Mouse (Mus musculus): ENCODE data around the gene Arhgef10l. TPM values are rescaled to one million over a fixed set of nuclear protein-coding genes. Genes with fewer than 3 reads are reported as not detected.
A peak's percentile ranks its signal among the peaks of the same experiment; 100 is the strongest.

Gene Arhgef10l
- polyA plus RNA-seq, 1 experiment from 2014 or later: 5.4 TPM

DNA sequence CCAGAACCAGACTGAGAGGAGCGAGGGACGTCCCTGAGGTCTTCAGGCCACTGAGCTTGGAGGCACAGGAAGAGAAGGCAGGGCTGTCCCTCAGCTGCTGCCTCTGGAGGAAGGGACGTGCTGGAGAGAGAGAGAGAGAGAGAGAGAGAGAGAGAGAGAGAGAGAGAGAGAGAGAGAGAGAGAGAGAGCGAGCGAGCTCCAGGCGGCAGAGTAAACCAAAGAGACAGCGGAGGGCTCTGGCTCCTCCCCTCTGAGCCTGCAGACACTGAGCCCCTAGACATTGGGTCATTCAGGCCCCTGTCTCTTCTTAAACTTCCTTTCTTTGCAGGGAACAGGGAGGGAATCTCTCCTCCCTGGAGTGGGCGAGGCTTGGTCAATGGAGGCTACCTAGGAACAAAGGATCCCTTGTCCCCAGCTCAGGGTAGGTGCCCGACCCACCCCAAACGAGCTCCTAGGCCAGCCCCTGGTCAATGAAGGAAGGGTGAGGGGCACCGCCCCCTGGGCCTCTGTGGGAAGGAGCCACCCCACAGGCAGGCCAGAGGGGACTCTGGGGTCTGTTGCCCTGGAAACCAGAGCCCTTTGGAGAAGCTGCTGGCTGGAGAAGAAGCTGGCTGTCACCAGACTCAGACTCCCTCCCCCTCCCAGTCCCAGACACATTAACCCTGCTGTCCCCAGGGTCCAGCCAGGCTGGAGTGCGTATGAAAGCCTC lies 41.2 kb downstream of the Arhgef10l start:
- 12% methylated on average over 11 of the region's 12 CpGs for WGBS
- no peaks in the 10 kb centered on the region for H3K27me3 ChIP-seq (replicated peaks; ENCODE audit: control insufficient read depth, insufficient read depth, low read length)
- peak overlapping the region; percentile 42 for H3K27ac ChIP-seq (ENCODE audit: low read depth, low read length)
- no peaks in the 10 kb centered on the region for H3K36me3 ChIP-seq (ENCODE audit: control insufficient read depth, insufficient read depth)
- H3K9ac ChIP-seq (ENCODE audit: low read depth, low read length): no peak overlapping the region; the same call in 1 of the 2 replicates
- H3K4me2 ChIP-seq (replicated peaks; ENCODE audit: low read depth): peak overlapping the region; percentile 47
- peak; percentile 59 for ATAC-seq
- peaks cover 7% of the 10 kb centered on the region; the same call in 1 of the 2 replicates for H3K4me1 ChIP-seq (replicated peaks; ENCODE audit: control insufficient read depth, insufficient read depth, low read length)
- no peaks in the 10 kb centered on the region for H3K9me3 ChIP-seq (ENCODE audit: control insufficient read depth)
- no peak overlapping the region for H3K4me3 ChIP-seq (ENCODE audit: low read depth, low read length)
- TF ChIP-seq CTCF (IDR thresholded peaks at IDR 0.05; ENCODE audit: low read depth): no peak

DNA sequence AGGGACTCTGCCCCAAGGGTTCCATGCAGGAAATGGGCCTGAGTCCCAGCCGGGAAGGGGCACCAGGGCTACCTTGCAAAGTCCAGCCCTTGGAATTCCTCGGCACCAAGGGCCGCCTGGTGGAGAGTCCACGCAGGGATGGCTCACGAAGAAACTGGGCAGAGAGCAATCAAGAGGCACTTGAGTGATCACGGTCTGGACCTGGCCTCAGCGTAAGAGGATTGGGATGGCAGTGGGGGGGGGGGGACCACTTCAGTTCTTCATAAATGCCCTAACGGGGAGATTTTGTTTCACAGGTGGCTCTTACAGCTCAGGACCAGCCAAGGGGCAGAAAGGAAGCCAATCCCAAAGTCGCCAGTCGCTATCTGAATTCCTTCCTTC lies 41.7 kb downstream of the Arhgef10l start:
- no peak for ATAC-seq
- Histone ChIP-seq H3K27me3 (replicated peaks; ENCODE audit: control insufficient read depth, insufficient read depth, low read length) (no peaks in the 10 kb centered on the region), H3K36me3 (ENCODE audit: control insufficient read depth, insufficient read depth) (no peaks in the 10 kb centered on the region), H3K27ac (ENCODE audit: low read depth, low read length) (peak overlapping the region; percentile 42; the same call in 1 of the 2 replicates), H3K4me1 (replicated peaks; ENCODE audit: control insufficient read depth, insufficient read depth, low read length) (peaks cover 7% of the 10 kb centered on the region; the same call in 1 of the 2 replicates), H3K9me3 (ENCODE audit: control insufficient read depth) (no peaks in the 10 kb centered on the region), H3K4me3 (ENCODE audit: low read depth, low read length) (0 out of 2 replicates have a peak overlapping the region, but pooled peaks have one; percentile 7), H3K9ac (ENCODE audit: low read depth, low read length) (no peak overlapping the region), H3K4me2 (replicated peaks; ENCODE audit: low read depth) (peak overlapping the region; percentile 47)
- peak; percentile 52 for TF ChIP-seq CTCF (IDR thresholded peaks at IDR 0.05; ENCODE audit: low read depth)
- 14% methylated on average over 10 of the region's 10 CpGs for WGBS

DNA sequence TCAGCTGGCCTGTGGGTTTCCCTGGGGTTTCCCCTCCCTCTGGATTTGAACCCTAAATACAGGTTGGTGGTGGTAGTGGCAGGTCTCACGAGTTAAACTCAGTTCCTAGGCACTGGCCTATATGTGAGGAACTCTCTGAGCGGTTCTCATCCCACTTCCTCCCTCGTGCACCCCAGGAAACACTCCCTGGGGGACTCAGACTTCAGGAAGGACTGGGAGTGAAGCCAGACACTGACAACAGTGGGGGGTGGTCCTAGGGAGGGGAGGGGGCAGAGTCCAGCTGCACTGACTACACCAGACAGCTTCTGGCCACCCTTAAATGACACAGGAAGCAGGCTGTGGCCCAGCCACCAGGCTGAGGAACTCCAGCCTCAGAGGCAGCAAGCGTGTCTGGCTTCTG lies 43.0 kb downstream of the Arhgef10l start:
- no peak for ATAC-seq
- no peaks in the 10 kb centered on the region for H3K27me3 ChIP-seq (replicated peaks; ENCODE audit: control insufficient read depth, insufficient read depth, low read length)
- no peaks in the 10 kb centered on the region for H3K9me3 ChIP-seq (ENCODE audit: control insufficient read depth)
- peaks cover 7% of the 10 kb centered on the region; the same call in 1 of the 2 replicates for H3K4me1 ChIP-seq (replicated peaks; ENCODE audit: control insufficient read depth, insufficient read depth, low read length)
- no peak overlapping the region for H3K9ac ChIP-seq (ENCODE audit: low read depth, low read length)
- H3K4me2 ChIP-seq (replicated peaks; ENCODE audit: low read depth): no peak overlapping the region
- TF ChIP-seq CTCF (IDR thresholded peaks at IDR 0.05; ENCODE audit: low read depth): no peak
- 56% methylated on average over 4 of the region's 4 CpGs for WGBS
- no peak overlapping the region for H3K27ac ChIP-seq (ENCODE audit: low read depth, low read length)
- H3K4me3 ChIP-seq (ENCODE audit: low read depth, low read length): no peak overlapping the region
- no peaks in the 10 kb centered on the region for H3K36me3 ChIP-seq (ENCODE audit: control insufficient read depth, insufficient read depth)

DNA sequence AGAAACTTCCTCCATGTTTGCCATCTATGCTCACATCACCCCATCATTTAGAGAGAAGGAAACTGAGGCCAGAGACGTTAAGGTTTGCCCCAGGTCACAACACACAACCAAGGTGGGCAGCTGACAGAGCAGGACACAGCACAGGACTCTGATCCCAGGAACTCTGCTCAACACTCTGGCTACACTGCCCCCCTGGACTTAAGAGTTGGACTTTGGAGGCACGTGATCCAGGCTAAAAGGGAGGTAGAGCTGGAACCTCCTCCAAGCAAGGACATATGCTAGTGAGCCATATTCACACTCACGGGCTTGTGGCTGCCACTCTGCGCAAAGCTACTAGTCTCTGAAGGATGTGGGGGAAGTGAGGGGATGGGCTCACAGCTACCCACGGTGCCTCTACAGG lies 45.3 kb downstream of the Arhgef10l start:
- Histone ChIP-seq H3K4me1 (replicated peaks; ENCODE audit: control insufficient read depth, insufficient read depth, low read length) (peaks cover 7% of the 10 kb centered on the region; the same call in 1 of the 2 replicates), H3K27me3 (replicated peaks; ENCODE audit: control insufficient read depth, insufficient read depth, low read length) (no peaks in the 10 kb centered on the region), H3K4me2 (replicated peaks; ENCODE audit: low read depth) (no peak overlapping the region), H3K4me3 (ENCODE audit: low read depth, low read length) (no peak overlapping the region), H3K9me3 (ENCODE audit: control insufficient read depth) (no peaks in the 10 kb centered on the region), H3K27ac (ENCODE audit: low read depth, low read length) (no peak overlapping the region), H3K9ac (ENCODE audit: low read depth, low read length) (no peak overlapping the region), H3K36me3 (ENCODE audit: control insufficient read depth, insufficient read depth) (no peaks in the 10 kb centered on the region)
- 57% methylated on average over 5 of the region's 5 CpGs for WGBS
- no peak for TF ChIP-seq CTCF (IDR thresholded peaks at IDR 0.05; ENCODE audit: low read depth)
- ATAC-seq: no peak

DNA sequence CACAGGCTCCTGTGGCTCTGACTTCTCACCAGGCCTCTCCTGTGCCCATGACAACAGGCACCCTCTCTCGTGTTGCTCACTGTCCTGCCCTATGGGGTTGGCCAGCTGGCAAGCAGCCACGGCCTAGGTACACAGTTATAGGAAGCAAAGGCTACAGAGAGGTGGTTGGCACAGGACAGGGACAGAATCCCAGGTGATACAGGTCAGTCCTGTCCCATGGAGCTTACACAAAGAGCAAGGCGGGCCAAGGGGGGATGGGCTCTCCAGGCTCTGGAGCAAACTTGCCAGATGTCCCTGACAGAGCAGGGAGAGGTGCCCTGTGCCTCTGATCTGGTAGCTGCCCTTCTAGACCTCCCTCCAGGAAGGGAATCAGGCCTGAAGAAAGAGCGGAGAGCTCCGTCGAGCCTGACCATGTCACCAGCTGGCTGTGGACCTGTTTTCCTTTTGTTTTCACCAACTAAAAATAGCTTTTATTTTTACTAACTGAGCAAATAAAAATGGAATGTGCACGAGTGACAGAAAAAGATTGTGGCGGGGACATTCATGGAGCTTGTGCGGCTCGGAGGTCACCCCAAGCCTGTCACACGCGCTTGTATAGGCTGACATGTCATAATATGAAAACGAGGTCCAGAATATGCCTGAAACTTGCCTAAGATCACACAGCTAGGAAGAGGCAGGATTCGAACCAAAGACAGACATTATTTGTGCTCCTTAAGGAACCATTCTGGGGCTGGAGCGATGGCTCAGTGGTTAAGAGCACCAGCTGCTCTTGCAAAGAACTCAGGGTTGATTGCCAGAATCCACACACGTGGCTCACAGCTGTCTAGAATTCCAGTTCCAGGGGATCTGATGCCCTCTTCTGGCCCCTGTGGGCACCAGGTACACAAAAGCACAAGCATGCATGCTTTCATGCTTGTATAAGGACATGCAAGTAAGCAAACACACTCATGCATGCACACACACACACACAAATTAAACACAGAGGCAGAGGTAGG lies 48.1 kb downstream of the Arhgef10l start:
- Histone ChIP-seq H3K27ac (ENCODE audit: low read depth, low read length) (peak overlapping the region; percentile 11; the same call in 1 of the 2 replicates), H3K27me3 (replicated peaks; ENCODE audit: control insufficient read depth, insufficient read depth, low read length) (no peaks in the 10 kb centered on the region), H3K4me1 (replicated peaks; ENCODE audit: control insufficient read depth, insufficient read depth, low read length) (no peaks in the 10 kb centered on the region), H3K4me2 (replicated peaks; ENCODE audit: low read depth) (no peak overlapping the region), H3K9me3 (ENCODE audit: control insufficient read depth) (no peaks in the 10 kb centered on the region), H3K4me3 (ENCODE audit: low read depth, low read length) (no peak overlapping the region), H3K9ac (ENCODE audit: low read depth, low read length) (no peak overlapping the region), H3K36me3 (ENCODE audit: control insufficient read depth, insufficient read depth) (no peaks in the 10 kb centered on the region)
- 51% methylated on average over 16 of the region's 16 CpGs for WGBS
- peak; percentile 50 for ATAC-seq
- peak; percentile 67 for TF ChIP-seq CTCF (IDR thresholded peaks at IDR 0.05; ENCODE audit: low read depth)

DNA sequence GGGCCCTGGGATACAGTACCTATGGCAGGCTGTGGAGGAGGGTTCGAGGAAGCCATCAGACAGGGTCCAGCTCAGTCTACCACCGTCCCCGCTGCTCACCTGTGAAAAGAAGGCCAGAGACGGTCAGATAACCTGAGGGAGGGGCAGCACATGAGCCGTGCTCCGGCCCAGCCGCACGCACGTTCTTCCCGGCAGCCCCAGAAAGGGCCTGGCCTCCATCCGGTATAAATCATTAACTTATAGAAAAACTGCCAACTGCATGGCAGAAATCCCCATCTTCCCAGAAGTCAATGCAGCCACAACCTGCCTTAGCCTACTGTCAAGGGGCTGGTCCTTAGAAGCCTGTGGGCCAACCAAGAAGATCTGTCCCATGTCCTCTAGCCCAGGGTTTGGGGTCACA lies 48.9 kb downstream of the Arhgef10l start:
- Histone ChIP-seq H3K9ac (ENCODE audit: low read depth, low read length) (no peak overlapping the region), H3K4me3 (ENCODE audit: low read depth, low read length) (no peak overlapping the region), H3K9me3 (ENCODE audit: control insufficient read depth) (no peaks in the 10 kb centered on the region), H3K4me2 (replicated peaks; ENCODE audit: low read depth) (peak overlapping the region; percentile 39; the same call in 1 of the 2 replicates), H3K4me1 (replicated peaks; ENCODE audit: control insufficient read depth, insufficient read depth, low read length) (no peaks in the 10 kb centered on the region), H3K27me3 (replicated peaks; ENCODE audit: control insufficient read depth, insufficient read depth, low read length) (no peaks in the 10 kb centered on the region), H3K36me3 (ENCODE audit: control insufficient read depth, insufficient read depth) (no peaks in the 10 kb centered on the region), H3K27ac (ENCODE audit: low read depth, low read length) (peak overlapping the region; percentile 11; the same call in 1 of the 2 replicates)
- WGBS: 40% methylated on average over 11 of the region's 11 CpGs
- peak; percentile 44 for ATAC-seq
- no peak for TF ChIP-seq CTCF (IDR thresholded peaks at IDR 0.05; ENCODE audit: low read depth)
